Mouse (Mus musculus): ENCODE measurements at regions not wholly inside any gene's neighbourhood (a gene's known extent, or its start where the extent isn't known, plus 50 kb on each side); places are given as distances from the start of the nearest gene placed in this dataset.

GRCm38 (mm10) chr1:42070064-42070463 lies 625.5 kb upstream of the Pou3f3 start:
- no peak for DNase-seq
- Histone ChIP-seq H3K4me3 (no peak overlapping the region), H3K27me3 (ENCODE audit: control insufficient read depth, insufficient read depth, low read length) (no peaks in the 10 kb centered on the region), H3K9ac (ENCODE audit: low read depth, low read length) (no peak overlapping the region), H3K4me1 (ENCODE audit: control insufficient read depth, insufficient read depth, low read length) (no peaks in the 10 kb centered on the region), H3K36me3 (ENCODE audit: control insufficient read depth, insufficient read depth, low read length) (no peaks in the 10 kb centered on the region), H3K27ac (no peak overlapping the region), H3K79me2 (replicated peaks; ENCODE audit: control insufficient read depth, insufficient read depth, low read length) (no peaks in the 10 kb centered on the region)
- TF ChIP-seq POLR2A (IDR thresholded peaks at IDR 0.05; ENCODE audit: insufficient read depth, low read depth, low read length) (no peak), EP300 (IDR thresholded peaks at IDR 0.05; ENCODE audit: insufficient read depth, low read depth, low read length) (no peak), CTCF (IDR thresholded peaks at IDR 0.05) (no peak)
- WGBS = 57% methylated on average over 5 of the region's 5 CpGs
- intact Hi-C loops (cut with DNase I) = no loop called here

GRCm38 (mm10) chr1:42096026-42096425 lies 599.5 kb upstream of the Pou3f3 start:
- DNase-seq = no peak

GRCm38 (mm10) chr1:42098580-42098979 lies 597.0 kb upstream of the Pou3f3 start:
- Histone ChIP-seq H3K27ac (no peak overlapping the region), H3K36me3 (ENCODE audit: control insufficient read depth, insufficient read depth, low read length) (no peaks in the 10 kb centered on the region), H3K4me3 (no peak overlapping the region), H3K27me3 (ENCODE audit: control insufficient read depth, insufficient read depth, low read length) (no peaks in the 10 kb centered on the region), H3K9ac (ENCODE audit: low read depth, low read length) (no peak overlapping the region), H3K79me2 (replicated peaks; ENCODE audit: control insufficient read depth, insufficient read depth, low read length) (no peaks in the 10 kb centered on the region), H3K4me1 (ENCODE audit: control insufficient read depth, insufficient read depth, low read length) (no peaks in the 10 kb centered on the region)
- no peak for TF ChIP-seq POLR2A (IDR thresholded peaks at IDR 0.05; ENCODE audit: insufficient read depth, low read depth, low read length)
- TF ChIP-seq EP300 (IDR thresholded peaks at IDR 0.05; ENCODE audit: insufficient read depth, low read depth, low read length) = no peak
- intact Hi-C loops (cut with DNase I) = no loop called here
- no peak for DNase-seq
- WGBS = 75% methylated on average over 2 of the region's 2 CpGs

More at GRCm38 (mm10) chr1:42096026-42096425, 599.5 kb upstream of the Pou3f3 start:
- Histone ChIP-seq H3K4me3 (no peak overlapping the region), H3K27me3 (ENCODE audit: control insufficient read depth, insufficient read depth, low read length) (no peaks in the 10 kb centered on the region), H3K27ac (no peak overlapping the region), H3K36me3 (ENCODE audit: control insufficient read depth, insufficient read depth, low read length) (no peaks in the 10 kb centered on the region), H3K9ac (ENCODE audit: low read depth, low read length) (no peak overlapping the region), H3K79me2 (replicated peaks; ENCODE audit: control insufficient read depth, insufficient read depth, low read length) (no peaks in the 10 kb centered on the region), H3K4me1 (ENCODE audit: control insufficient read depth, insufficient read depth, low read length) (no peaks in the 10 kb centered on the region)
- intact Hi-C loops (cut with DNase I) = no loop called here
- WGBS = 50% methylated on average over 2 of the region's 2 CpGs
- TF ChIP-seq POLR2A (IDR thresholded peaks at IDR 0.05; ENCODE audit: insufficient read depth, low read depth, low read length) (no peak), EP300 (IDR thresholded peaks at IDR 0.05; ENCODE audit: insufficient read depth, low read depth, low read length) (no peak)

- H3K27ac ChIP-seq = no peak overlapping the region
- H3K27me3 ChIP-seq (ENCODE audit: control insufficient read depth, insufficient read depth, low read length) = no peaks in the 10 kb centered on the region
- H3K9ac ChIP-seq (ENCODE audit: low read depth, low read length) = no peak overlapping the region
- TF ChIP-seq POLR2A (IDR thresholded peaks at IDR 0.05; ENCODE audit: insufficient read depth, low read depth, low read length) (no peak), EP300 (IDR thresholded peaks at IDR 0.05; ENCODE audit: insufficient read depth, low read depth, low read length) (no peak), CTCF (IDR thresholded peaks at IDR 0.05) (no peak)
- no peaks in the 10 kb centered on the region for H3K36me3 ChIP-seq (ENCODE audit: control insufficient read depth, insufficient read depth, low read length)
- intact Hi-C loops (cut with DNase I) = no loop called here
- 56% methylated on average over 5 of the region's 5 CpGs for WGBS
- DNase-seq = no peak
- H3K79me2 ChIP-seq (replicated peaks; ENCODE audit: control insufficient read depth, insufficient read depth, low read length) = no peaks in the 10 kb centered on the region
- H3K4me3 ChIP-seq = no peak overlapping the region
- H3K4me1 ChIP-seq (ENCODE audit: control insufficient read depth, insufficient read depth, low read length) = no peaks in the 10 kb centered on the region
Observed at GRCm38 (mm10) chr1:42107521-42107920, 588.0 kb upstream of the Pou3f3 start.

GRCm38 (mm10) chr1:42107925-42108324 lies 587.6 kb upstream of the Pou3f3 start:
- no peak overlapping the region for H3K4me3 ChIP-seq
- no peak overlapping the region for H3K9ac ChIP-seq (ENCODE audit: low read depth, low read length)
- no peak for TF ChIP-seq POLR2A (IDR thresholded peaks at IDR 0.05; ENCODE audit: insufficient read depth, low read depth, low read length)
- no peak for TF ChIP-seq EP300 (IDR thresholded peaks at IDR 0.05; ENCODE audit: insufficient read depth, low read depth, low read length)
- TF ChIP-seq CTCF (IDR thresholded peaks at IDR 0.05) = no peak
- DNase-seq = no peak
- 81% methylated on average over 1 of the region's 1 CpGs for WGBS
- no peaks in the 10 kb centered on the region for H3K4me1 ChIP-seq (ENCODE audit: control insufficient read depth, insufficient read depth, low read length)
- H3K36me3 ChIP-seq (ENCODE audit: control insufficient read depth, insufficient read depth, low read length) = no peaks in the 10 kb centered on the region
- intact Hi-C loops (cut with DNase I) = no loop called here
- no peaks in the 10 kb centered on the region for H3K27me3 ChIP-seq (ENCODE audit: control insufficient read depth, insufficient read depth, low read length)
- no peak overlapping the region for H3K27ac ChIP-seq
- H3K79me2 ChIP-seq (replicated peaks; ENCODE audit: control insufficient read depth, insufficient read depth, low read length) = no peaks in the 10 kb centered on the region

GRCm38 (mm10) chr1:42152175-42152790 lies 543.3 kb upstream of the Pou3f3 start:
- TF ChIP-seq CTCF (IDR thresholded peaks at IDR 0.05) (no peak), EP300 (IDR thresholded peaks at IDR 0.05; ENCODE audit: insufficient read depth, low read depth, low read length) (no peak), POLR2A (IDR thresholded peaks at IDR 0.05; ENCODE audit: insufficient read depth, low read depth, low read length) (no peak)
- Histone ChIP-seq H3K27me3 (ENCODE audit: control insufficient read depth, insufficient read depth, low read length) (no peaks in the 10 kb centered on the region), H3K4me3 (no peak overlapping the region), H3K36me3 (ENCODE audit: control insufficient read depth, insufficient read depth, low read length) (no peaks in the 10 kb centered on the region), H3K79me2 (replicated peaks; ENCODE audit: control insufficient read depth, insufficient read depth, low read length) (no peaks in the 10 kb centered on the region), H3K4me1 (ENCODE audit: control insufficient read depth, insufficient read depth, low read length) (no peaks in the 10 kb centered on the region), H3K27ac (no peak overlapping the region), H3K9ac (ENCODE audit: low read depth, low read length) (no peak overlapping the region)
- 84% methylated on average over 13 of the region's 13 CpGs for WGBS
- no peak for DNase-seq
- intact Hi-C loops (cut with DNase I) = no loop called here

Data from heart, adult 2 months (tissue).